Mouse (Mus musculus) right cerebral cortex, adult 18-20 months (tissue): ENCODE data around the gene Alas2.

ENCODE experiments used
- DNase-seq: peaks from one replicate; pipeline ENCODE4 v3.0.0; 2022; ENCODE audit warnings: mixed read lengths

The Alas2 gene

GRCm38 (mm10) chrX:150547239-150547638 lies at the start of gene Alas2:
Alas2 (plus strand) TSS chrX:150547375.
- no peak for DNase-seq

GRCm38 (mm10) chrX:150508696-150509095 lies 38.5 kb upstream of the Alas2 start:
- peak; percentile 36 for DNase-seq

GRCm38 (mm10) chrX:150510631-150511030 lies 36.5 kb upstream of the Alas2 start:
- peak; percentile 8 for DNase-seq

GRCm38 (mm10) chrX:150511274-150511673 lies 35.9 kb upstream of the Alas2 start:
- no peak for DNase-seq

- no peak for DNase-seq
Measured at GRCm38 (mm10) chrX:150514127-150514526, 33.0 kb upstream of the Alas2 start.

GRCm38 (mm10) chrX:150516015-150516414 lies 31.2 kb upstream of the Alas2 start:
- DNase-seq, result no peak

GRCm38 (mm10) chrX:150516477-150516876 lies 30.7 kb upstream of the Alas2 start:
- no peak for DNase-seq

GRCm38 (mm10) chrX:150540111-150540510 lies 7.1 kb upstream of the Alas2 start:
- DNase-seq, result no peak

- no peak for DNase-seq
Measured at GRCm38 (mm10) chrX:150541684-150542083, 5.5 kb upstream of the Alas2 start.

- no peak for DNase-seq
Measured at GRCm38 (mm10) chrX:150549639-150550038, 2.5 kb downstream of the Alas2 start.

GRCm38 (mm10) chrX:150551986-150552385 lies 4.8 kb downstream of the Alas2 start:
- no peak for DNase-seq

GRCm38 (mm10) chrX:150554032-150554431 lies 6.9 kb downstream of the Alas2 start:
- DNase-seq, result no peak

GRCm38 (mm10) chrX:150564644-150565357 lies 17.6 kb downstream of the Alas2 start:
- DNase-seq, result no peak

GRCm38 (mm10) chrX:150581921-150582320 lies 34.7 kb downstream of the Alas2 start:
- no peak for DNase-seq

- no peak for DNase-seq
Measured at GRCm38 (mm10) chrX:150585116-150585515, 37.9 kb downstream of the Alas2 start.

- peak; percentile 74 for DNase-seq
Measured at GRCm38 (mm10) chrX:150588023-150588764, 41.0 kb downstream of the Alas2 start, which contains the start of gene Pfkfb1. Pfkfb1 (plus strand) TSS chrX:150588229.

- DNase-seq, result no peak
Measured at GRCm38 (mm10) chrX:150589696-150590095, 42.5 kb downstream of the Alas2 start, which contains the start of gene Apex2. Apex2 (minus strand) TSS chrX:150589868.

- DNase-seq, result no peak
Measured at GRCm38 (mm10) chrX:150593266-150594035, 46.3 kb downstream of the Alas2 start.

- DNase-seq, result no peak
Measured at GRCm38 (mm10) chrX:150594176-150594575, 47.0 kb downstream of the Alas2 start.

GRCm38 (mm10) chrX:150595016-150595760 lies 48.0 kb downstream of the Alas2 start:
- no peak for DNase-seq

GRCm38 (mm10) chrX:150598882-150599281 lies 51.7 kb downstream of the Alas2 start:
- no peak for DNase-seq
